Mouse (Mus musculus): ENCODE results near the gene Rfesd. TPM values are rescaled to one million over a fixed set of nuclear protein-coding genes. Genes with fewer than 3 reads are reported as not detected.

Rfesd gene
- polyA plus RNA-seq, 1 experiment: 1.3 TPM

DNA sequence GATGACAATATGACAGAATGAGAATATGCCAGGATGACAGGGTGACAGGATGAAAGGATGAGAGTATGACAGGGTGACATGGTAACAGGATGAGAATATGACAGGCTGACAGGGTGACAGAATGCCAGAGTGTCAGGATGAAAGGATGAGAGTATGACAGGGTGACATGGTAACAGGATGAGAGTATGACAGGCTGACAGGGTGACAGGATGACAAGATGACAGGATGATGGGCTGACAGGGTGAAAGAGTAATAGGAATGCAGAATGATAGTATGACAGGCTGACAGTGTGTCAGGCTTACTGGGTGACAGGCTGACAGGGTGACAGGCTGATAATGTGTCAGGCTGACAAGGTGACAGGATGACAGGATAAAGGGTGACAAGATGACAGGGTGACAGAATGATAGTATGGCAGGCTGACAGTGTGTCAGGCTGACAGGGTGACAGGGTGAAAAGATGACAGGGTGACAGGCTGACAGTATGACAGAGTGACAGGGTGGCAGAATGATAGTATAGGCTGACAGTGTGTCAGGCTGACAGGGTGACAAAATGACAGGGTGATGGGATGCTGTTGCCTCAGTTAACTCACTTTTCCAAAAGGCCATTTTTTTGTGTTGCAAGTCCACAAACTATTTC, 63.0 kb downstream of the Rfesd start:
- no peak overlapping the region for H3K4me3 ChIP-seq (replicated peaks)
- TF ChIP-seq GATA1 (IDR thresholded peaks at IDR 0.05; ENCODE audit: low read length) (no peak), TAL1 (IDR thresholded peaks at IDR 0.05; ENCODE audit: low read length) (no peak)
- no peaks in the 10 kb centered on the region for H3K36me3 ChIP-seq (ENCODE audit: control insufficient read depth)
- 0 out of 2 replicates have a peak, but pooled peaks cover 2% of the 10 kb centered on the region for H3K9me3 ChIP-seq (ENCODE audit: control insufficient read depth, low read length)
- no peaks in the 10 kb centered on the region; the same call in 1 of the 2 replicates for H3K27me3 ChIP-seq (ENCODE audit: control insufficient read depth)
- no peaks in the 10 kb centered on the region; the same call in 1 of the 2 replicates for H3K4me1 ChIP-seq (ENCODE audit: control insufficient read depth)

Other genes starting within 250 kb of the Rfesd start
- 1.6 and 1.8 TPM in 2 replicates for gene Glrx, start 178.9 kb downstream of the Rfesd start, polyA plus RNA-seq (2012)
- gene Rhobtb3, start 74.8 kb downstream of the Rfesd start, polyA plus RNA-seq (2012): 0.03 and 0.04 TPM in 2 replicates
- gene Spata9, start 51.6 kb downstream of the Rfesd start, polyA plus RNA-seq (2012): not detected in 2 replicates
- 0.62 and 0.78 TPM in 2 replicates for gene Gpr150, start 38.3 kb upstream of the Rfesd start, polyA plus RNA-seq (2012)
- 0.09 TPM in 1 of 2 replicates, not detected in the other for gene Arsk, start 79.9 kb upstream of the Rfesd start, polyA plus RNA-seq (2012)
- gene Ttc37, start 80.0 kb upstream of the Rfesd start, polyA plus RNA-seq (2012): 0.06 and 0.09 TPM in 2 replicates